Mouse (Mus musculus): ENCODE data around the gene Ppp1r12c.

GRCm38 (mm10) chr7:4460576-4461434 lies 40.7 kb downstream of the Ppp1r12c start, which contains the start of gene Eps8l1:
- TF ChIP-seq CTCF (IDR thresholded peaks at IDR 0.05; ENCODE audit: extremely low read depth, insufficient read length, insufficient replicate concordance, low read depth, low read length) (no peak), POLR2A (IDR thresholded peaks at IDR 0.05; ENCODE audit: low read depth, low read length) (no peak)
